Mouse (Mus musculus): ENCODE measurements around the gene Fbxo24. TPM values are rescaled to one million over a fixed set of nuclear protein-coding genes. Genes with fewer than 3 reads are reported as not detected.

Gene Fbxo24
- polyA plus RNA-seq, 1 experiment from 2014 or later = not detected

- H3K9ac ChIP-seq (ENCODE audit: low read depth, low read length) = no peak overlapping the region
- no peak overlapping the region for H3K4me2 ChIP-seq
- H3K9me3 ChIP-seq (replicated peaks; ENCODE audit: control insufficient read depth, low read length) = no peaks in the 10 kb centered on the region
- H3K27ac ChIP-seq (ENCODE audit: low read depth, low read length) = no peak overlapping the region
- WGBS (ENCODE audit: insufficient replicate concordance) = 75% methylated on average over 7 of the region's 7 CpGs
- peaks cover 2% of the 10 kb centered on the region for H3K36me3 ChIP-seq (ENCODE audit: control insufficient read depth, insufficient read depth, low read length)
- H3K27me3 ChIP-seq (ENCODE audit: control insufficient read depth, insufficient read depth, low read length) = no peaks in the 10 kb centered on the region
- H3K4me3 ChIP-seq (ENCODE audit: low read depth, low read length) = no peak overlapping the region
- H3K4me1 ChIP-seq (ENCODE audit: control insufficient read depth, insufficient read depth, low read length) = peaks cover 7% of the 10 kb centered on the region
- no peak for ATAC-seq (replicated peaks; ENCODE audit: insufficient number of reproducible peaks, low FRiP score, low TSS enrichment)
Measured at GRCm38 (mm10) chr5:137595921-137596320, 32.9 kb downstream of the Fbxo24 start.

- Histone ChIP-seq H3K9ac (ENCODE audit: low read depth, low read length) (no peak overlapping the region), H3K4me2 (no peak overlapping the region), H3K36me3 (ENCODE audit: control insufficient read depth, insufficient read depth, low read length) (no peaks in the 10 kb centered on the region; the same call in 1 of the 2 replicates), H3K27ac (ENCODE audit: low read depth, low read length) (no peak overlapping the region), H3K27me3 (ENCODE audit: control insufficient read depth, insufficient read depth, low read length) (no peaks in the 10 kb centered on the region), H3K4me3 (ENCODE audit: low read depth, low read length) (no peak overlapping the region), H3K4me1 (ENCODE audit: control insufficient read depth, insufficient read depth, low read length) (no peaks in the 10 kb centered on the region), H3K9me3 (replicated peaks; ENCODE audit: control insufficient read depth, low read length) (no peaks in the 10 kb centered on the region)
- ATAC-seq (replicated peaks; ENCODE audit: insufficient number of reproducible peaks, low FRiP score, low TSS enrichment) = no peak
- WGBS (ENCODE audit: insufficient replicate concordance) = 74% methylated on average over 5 of the region's 5 CpGs
Measured at GRCm38 (mm10) chr5:137590507-137590906, 38.3 kb downstream of the Fbxo24 start.

- no peak for ATAC-seq (replicated peaks; ENCODE audit: insufficient number of reproducible peaks, low FRiP score, low TSS enrichment)
- Histone ChIP-seq H3K4me1 (ENCODE audit: control insufficient read depth, insufficient read depth, low read length) (peaks cover 5% of the 10 kb centered on the region; the same call in 1 of the 2 replicates), H3K36me3 (ENCODE audit: control insufficient read depth, insufficient read depth, low read length) (no peaks in the 10 kb centered on the region), H3K4me2 (no peak overlapping the region), H3K27ac (ENCODE audit: low read depth, low read length) (no peak overlapping the region), H3K9ac (ENCODE audit: low read depth, low read length) (no peak overlapping the region), H3K4me3 (ENCODE audit: low read depth, low read length) (no peak overlapping the region), H3K27me3 (ENCODE audit: control insufficient read depth, insufficient read depth, low read length) (peaks cover 24% of the 10 kb centered on the region), H3K9me3 (replicated peaks; ENCODE audit: control insufficient read depth, low read length) (no peaks in the 10 kb centered on the region)
- WGBS (ENCODE audit: insufficient replicate concordance) = 36% methylated on average over 8 of the region's 8 CpGs
Measured at GRCm38 (mm10) chr5:137584976-137585375, 43.8 kb downstream of the Fbxo24 start.

GRCm38 (mm10) chr5:137583670-137584169 is 45.1 kb downstream of the Fbxo24 start:
- WGBS (ENCODE audit: insufficient replicate concordance) = 9% methylated on average over 27 of the region's 27 CpGs
- Histone ChIP-seq H3K9me3 (replicated peaks; ENCODE audit: control insufficient read depth, low read length) (no peaks in the 10 kb centered on the region), H3K4me2 (peak overlapping the region; percentile 74), H3K9ac (ENCODE audit: low read depth, low read length) (0 out of 2 replicates have a peak overlapping the region, but pooled peaks have one; percentile 16), H3K4me1 (ENCODE audit: control insufficient read depth, insufficient read depth, low read length) (peaks cover 5% of the 10 kb centered on the region; the same call in 1 of the 2 replicates), H3K36me3 (ENCODE audit: control insufficient read depth, insufficient read depth, low read length) (no peaks in the 10 kb centered on the region), H3K4me3 (ENCODE audit: low read depth, low read length) (peak overlapping the region; percentile 41), H3K27me3 (ENCODE audit: control insufficient read depth, insufficient read depth, low read length) (peaks cover 24% of the 10 kb centered on the region), H3K27ac (ENCODE audit: low read depth, low read length) (no peak overlapping the region)
- ATAC-seq (replicated peaks; ENCODE audit: insufficient number of reproducible peaks, low FRiP score, low TSS enrichment) = no peak; the same call in 1 of the 2 replicates

- WGBS (ENCODE audit: insufficient replicate concordance) = 22% methylated on average over 8 of the region's 8 CpGs
- H3K4me2 ChIP-seq = no peak overlapping the region; the same call in 1 of the 2 replicates
- no peak overlapping the region for H3K9ac ChIP-seq (ENCODE audit: low read depth, low read length)
- peaks cover 5% of the 10 kb centered on the region; the same call in 1 of the 2 replicates for H3K4me1 ChIP-seq (ENCODE audit: control insufficient read depth, insufficient read depth, low read length)
- no peak overlapping the region for H3K27ac ChIP-seq (ENCODE audit: low read depth, low read length)
- peaks cover 24% of the 10 kb centered on the region for H3K27me3 ChIP-seq (ENCODE audit: control insufficient read depth, insufficient read depth, low read length)
- H3K9me3 ChIP-seq (replicated peaks; ENCODE audit: control insufficient read depth, low read length) = no peaks in the 10 kb centered on the region
- no peak for ATAC-seq (replicated peaks; ENCODE audit: insufficient number of reproducible peaks, low FRiP score, low TSS enrichment)
- no peaks in the 10 kb centered on the region for H3K36me3 ChIP-seq (ENCODE audit: control insufficient read depth, insufficient read depth, low read length)
- no peak overlapping the region for H3K4me3 ChIP-seq (ENCODE audit: low read depth, low read length)
Measured at GRCm38 (mm10) chr5:137582702-137583101, 46.1 kb downstream of the Fbxo24 start.

- Histone ChIP-seq H3K4me3 (ENCODE audit: low read depth, low read length) (no peak overlapping the region), H3K9ac (ENCODE audit: low read depth, low read length) (no peak overlapping the region), H3K4me2 (no peak overlapping the region), H3K4me1 (ENCODE audit: control insufficient read depth, insufficient read depth, low read length) (peaks cover 5% of the 10 kb centered on the region; the same call in 1 of the 2 replicates), H3K36me3 (ENCODE audit: control insufficient read depth, insufficient read depth, low read length) (no peaks in the 10 kb centered on the region), H3K9me3 (replicated peaks; ENCODE audit: control insufficient read depth, low read length) (no peaks in the 10 kb centered on the region), H3K27ac (ENCODE audit: low read depth, low read length) (no peak overlapping the region), H3K27me3 (ENCODE audit: control insufficient read depth, insufficient read depth, low read length) (peaks cover 24% of the 10 kb centered on the region)
- no peak for ATAC-seq (replicated peaks; ENCODE audit: insufficient number of reproducible peaks, low FRiP score, low TSS enrichment)
- 71% methylated on average over 6 of the region's 6 CpGs for WGBS (ENCODE audit: insufficient replicate concordance)
Measured at GRCm38 (mm10) chr5:137580246-137580645, 48.6 kb downstream of the Fbxo24 start.

GRCm38 (mm10) chr5:137574470-137574901 is 54.3 kb downstream of the Fbxo24 start:
- Histone ChIP-seq H3K4me1 (ENCODE audit: control insufficient read depth, insufficient read depth, low read length) (peaks cover 3% of the 10 kb centered on the region; the same call in 1 of the 2 replicates), H3K36me3 (ENCODE audit: control insufficient read depth, insufficient read depth, low read length) (no peaks in the 10 kb centered on the region), H3K27me3 (ENCODE audit: control insufficient read depth, insufficient read depth, low read length) (0 out of 2 replicates have a peak, but pooled peaks cover 2% of the 10 kb centered on the region), H3K9ac (ENCODE audit: low read depth, low read length) (peak overlapping the region; percentile 4; the same call in 1 of the 2 replicates), H3K27ac (ENCODE audit: low read depth, low read length) (no peak overlapping the region), H3K4me3 (ENCODE audit: low read depth, low read length) (peak overlapping the region; percentile 26), H3K4me2 (peak overlapping the region; percentile 55), H3K9me3 (replicated peaks; ENCODE audit: control insufficient read depth, low read length) (no peaks in the 10 kb centered on the region)
- WGBS (ENCODE audit: insufficient replicate concordance) = 6% methylated on average over 27 of the region's 27 CpGs
- no peak for ATAC-seq (replicated peaks; ENCODE audit: insufficient number of reproducible peaks, low FRiP score, low TSS enrichment)

- H3K4me3 ChIP-seq (ENCODE audit: low read depth, low read length) = peak overlapping the region; percentile 2; the same call in 1 of the 2 replicates
- H3K4me2 ChIP-seq = peak overlapping the region; percentile 49
- ATAC-seq (replicated peaks; ENCODE audit: insufficient number of reproducible peaks, low FRiP score, low TSS enrichment) = peak; percentile 80
Measured at GRCm38 (mm10) chr5:137570691-137571586, 57.9 kb downstream of the Fbxo24 start.

More at GRCm38 (mm10) chr5:137570691-137571586, 57.9 kb downstream of the Fbxo24 start:
- Histone ChIP-seq H3K9me3 (replicated peaks; ENCODE audit: control insufficient read depth, low read length) (no peaks in the 10 kb centered on the region), H3K27me3 (ENCODE audit: control insufficient read depth, insufficient read depth, low read length) (0 out of 2 replicates have a peak, but pooled peaks cover 2% of the 10 kb centered on the region), H3K4me1 (ENCODE audit: control insufficient read depth, insufficient read depth, low read length) (peaks cover 3% of the 10 kb centered on the region; the same call in 1 of the 2 replicates), H3K9ac (ENCODE audit: low read depth, low read length) (no peak overlapping the region), H3K27ac (ENCODE audit: low read depth, low read length) (peak overlapping the region; percentile 10; the same call in 1 of the 2 replicates), H3K36me3 (ENCODE audit: control insufficient read depth, insufficient read depth, low read length) (no peaks in the 10 kb centered on the region)
- 61% methylated on average over 17 of the region's 17 CpGs for WGBS (ENCODE audit: insufficient replicate concordance)
